In genomic region chr13:91094196-91094595, GRCm38 (mm10) we compare ENCODE assay signal across 7 mouse cellular contexts.
DNase-seq lines count a peak whose midpoint lies in the region; ATAC-seq and TF ChIP-seq lines count a peak whose summit lies in the region.

No protein-coding gene starts in this region.

- H3K27ac ChIP-seq in neural tube, embryonic 12.5 days = no peak overlapping the region
- peak overlapping the region; percentile 87 for H3K27ac ChIP-seq in embryonic facial prominence, embryonic 14.5 days (replicated peaks; ENCODE audit: low read depth, low read length)
- peak overlapping the region; percentile 64; the same call in 1 of the 2 replicates for H3K27ac ChIP-seq in kidney, postnatal 0 days

- no peak overlapping the region for H3K4me3 ChIP-seq in neural tube, embryonic 12.5 days
- H3K4me3 ChIP-seq in embryonic facial prominence, embryonic 14.5 days (ENCODE audit: low read depth, low read length) = no peak overlapping the region
- no peak overlapping the region for H3K4me3 ChIP-seq in kidney, postnatal 0 days (replicated peaks; ENCODE audit: low read depth, low read length)

- DNase-seq in neural tube, embryonic 10.5 days (ENCODE audit: extremely low spot score, low spot score) = no peak
- peak; percentile 52 for DNase-seq in embryonic facial prominence, embryonic 14.5 days (ENCODE audit: low spot score)
- peak; percentile 11 for DNase-seq in kidney, postnatal 0 days (ENCODE audit: low spot score)
- DNase-seq in natural killer cell, adult 2 months (ENCODE audit: low spot score in 2 of 2) = peak; percentile 60 to 74
- DNase-seq in gastrocnemius, postnatal 10 days = no peak
- no peak for DNase-seq in frontal cortex, postnatal 25 days (ENCODE audit: low spot score in 2 of 2)

- no peaks in the 10 kb centered on the region for H3K4me1 ChIP-seq in neural tube, embryonic 12.5 days
- peaks cover 24% of the 10 kb centered on the region for H3K4me1 ChIP-seq in embryonic facial prominence, embryonic 14.5 days (ENCODE audit: control insufficient read depth, insufficient read depth, low read length)
- peaks cover 5% of the 10 kb centered on the region; the same call in 1 of the 2 replicates for H3K4me1 ChIP-seq in kidney, postnatal 0 days (replicated peaks; ENCODE audit: insufficient read depth, low read length)

- WGBS in neural tube, embryonic 12.5 days = 60% methylated on average over 7 of the region's 7 CpGs
- 13% methylated on average over 7 of the region's 7 CpGs for WGBS in embryonic facial prominence, embryonic 14.5 days
- 43% methylated on average over 7 of the region's 7 CpGs for WGBS in kidney, postnatal 0 days

- no peak overlapping the region for H3K9ac ChIP-seq in neural tube, embryonic 12.5 days
- H3K9ac ChIP-seq in embryonic facial prominence, embryonic 14.5 days (ENCODE audit: low read depth, low read length) = 0 out of 2 replicates have a peak overlapping the region, but pooled peaks have one; percentile 37
- no peak overlapping the region for H3K9ac ChIP-seq in kidney, postnatal 0 days (ENCODE audit: low read depth, low read length)

- H3K4me2 ChIP-seq in neural tube, embryonic 12.5 days (replicated peaks) = no peak overlapping the region
- peak overlapping the region; percentile 37 for H3K4me2 ChIP-seq in embryonic facial prominence, embryonic 14.5 days (ENCODE audit: low read depth, low read length)
- no peak overlapping the region for H3K4me2 ChIP-seq in kidney, postnatal 0 days (ENCODE audit: low read length)

- 0 out of 2 replicates have a peak, but pooled peaks have one; percentile 26 for ATAC-seq in neural tube, embryonic 12.5 days (ENCODE audit: low FRiP score, low read depth)
- ATAC-seq in embryonic facial prominence, embryonic 14.5 days (ENCODE audit: low read depth) = peak; percentile 78
- no peak for ATAC-seq in kidney, postnatal 0 days (replicated peaks; ENCODE audit: low FRiP score, low read depth)

- H3K27me3 ChIP-seq in neural tube, embryonic 12.5 days (replicated peaks) = no peaks in the 10 kb centered on the region
- H3K27me3 ChIP-seq in embryonic facial prominence, embryonic 14.5 days (replicated peaks; ENCODE audit: control insufficient read depth, insufficient read depth, low read length) = no peaks in the 10 kb centered on the region
- no peaks in the 10 kb centered on the region for H3K27me3 ChIP-seq in kidney, postnatal 0 days (ENCODE audit: insufficient read depth, low read length)

- H3K9me3 ChIP-seq in neural tube, embryonic 12.5 days = no peaks in the 10 kb centered on the region
- no peaks in the 10 kb centered on the region for H3K9me3 ChIP-seq in embryonic facial prominence, embryonic 14.5 days (ENCODE audit: control insufficient read depth, low read length)
- H3K9me3 ChIP-seq in kidney, postnatal 0 days (replicated peaks; ENCODE audit: low read length) = no peaks in the 10 kb centered on the region

- no peak for TF ChIP-seq CTCF in kidney, postnatal 0 days (IDR thresholded peaks at IDR 0.05; ENCODE audit: low read depth)

- H3K36me3 ChIP-seq in neural tube, embryonic 12.5 days = no peaks in the 10 kb centered on the region
- H3K36me3 ChIP-seq in embryonic facial prominence, embryonic 14.5 days (ENCODE audit: control insufficient read depth, insufficient read depth, low read length) = no peaks in the 10 kb centered on the region
- H3K36me3 ChIP-seq in kidney, postnatal 0 days (ENCODE audit: insufficient read depth, low read length) = no peaks in the 10 kb centered on the region

Comparison
In these comparisons a context has a peak if more than half of its experiments do, and no peak if none do; other contexts are left out.
1. DNase-seq: peak in embryonic facial prominence, embryonic 14.5 days (single experiment), kidney, postnatal 0 days (single experiment) and natural killer cell, adult 2 months (2 of 2); none in neural tube, embryonic 10.5 days (single experiment), gastrocnemius, postnatal 10 days (single experiment) and frontal cortex, postnatal 25 days (0 of 2).